Mouse (Mus musculus): ENCODE measurements around the gene Icam5.
"Not testable (repeated sequence)": the region's sequence is repeated elsewhere in the genome, so short reads cannot be mapped to it uniquely, and the experiment has no call there.

Gene Icam5

GRCm38 (mm10) chr9:21035586-21035985 lies 3.7 kb downstream of the Icam5 start:
- DNase-seq (ENCODE audit: low spot score in 2 of 2): no peak

GRCm38 (mm10) chr9:21036161-21036560 lies 4.3 kb downstream of the Icam5 start:
- DNase-seq (ENCODE audit: low spot score in 2 of 2): no peak

GRCm38 (mm10) chr9:21036666-21037065 lies 4.8 kb downstream of the Icam5 start:
- DNase-seq (ENCODE audit: low spot score in 2 of 2): no peak

- DNase-seq (ENCODE audit: low spot score in 2 of 2): peak in 1 of 2 experiments; percentile 27
Measured at GRCm38 (mm10) chr9:21037481-21037891, 5.6 kb downstream of the Icam5 start.

GRCm38 (mm10) chr9:21039779-21040178 lies 7.9 kb downstream of the Icam5 start:
- DNase-seq (ENCODE audit: low spot score in 2 of 2): peak in 1 of 2 experiments; percentile 41

GRCm38 (mm10) chr9:21041308-21041707 lies 9.4 kb downstream of the Icam5 start:
- DNase-seq (ENCODE audit: low spot score in 2 of 2): no peak

- DNase-seq (ENCODE audit: low spot score in 2 of 2): no peak
Measured at GRCm38 (mm10) chr9:21043563-21043962, 11.7 kb downstream of the Icam5 start.

GRCm38 (mm10) chr9:21044785-21045184 lies 12.9 kb downstream of the Icam5 start:
- not testable (repeated sequence) for DNase-seq (ENCODE audit: low spot score in 2 of 2)

GRCm38 (mm10) chr9:21045235-21045634 lies 13.4 kb downstream of the Icam5 start:
- no peak for DNase-seq (ENCODE audit: low spot score in 2 of 2)

- peak in 1 of 2 experiments; percentile 31 for DNase-seq (ENCODE audit: low spot score in 2 of 2)
Measured at GRCm38 (mm10) chr9:21051578-21051977, 19.7 kb downstream of the Icam5 start.

GRCm38 (mm10) chr9:21062928-21063327 lies 31.1 kb downstream of the Icam5 start:
- no peak for DNase-seq (ENCODE audit: low spot score in 2 of 2)

GRCm38 (mm10) chr9:21067006-21067684 lies 35.3 kb downstream of the Icam5 start, which contains the start of gene Zglp1:
Zglp1 (minus strand) TSS chr9:21067093.
- DNase-seq (ENCODE audit: low spot score in 2 of 2): peak in 1 of 2 experiments; percentile 16

GRCm38 (mm10) chr9:21072641-21073040 lies 40.8 kb downstream of the Icam5 start:
- DNase-seq (ENCODE audit: low spot score in 2 of 2): no peak

- peak; percentile 77 to 89 for DNase-seq (ENCODE audit: low spot score in 2 of 2)
Measured at GRCm38 (mm10) chr9:21073044-21073840, 41.4 kb downstream of the Icam5 start, which contains the start of the genes Gm49373 and Fdx1l. Gm49373 (minus strand) TSS chr9:21073096. Fdx1l (minus strand) TSS chr9:21073614.

GRCm38 (mm10) chr9:21074173-21074572 lies 42.3 kb downstream of the Icam5 start:
- DNase-seq (ENCODE audit: low spot score in 2 of 2): no peak

GRCm38 (mm10) chr9:21075625-21076024 lies 43.8 kb downstream of the Icam5 start:
- DNase-seq (ENCODE audit: low spot score in 2 of 2): no peak

GRCm38 (mm10) chr9:21081127-21081526 lies 49.3 kb downstream of the Icam5 start:
- no peak for DNase-seq (ENCODE audit: low spot score in 2 of 2)

- DNase-seq (ENCODE audit: low spot score in 2 of 2): no peak
Measured at GRCm38 (mm10) chr9:21083324-21083723, 51.5 kb downstream of the Icam5 start.
